Mouse (Mus musculus): Measurements from ENCODE around the gene Aifm1.
"Not testable (repeated sequence)": the region's sequence is repeated elsewhere in the genome, so short reads cannot be mapped to it uniquely, and the experiment has no call there.

GRCm38 (mm10) chrX:48436082-48436481, 77.3 kb downstream of the Aifm1 start:
- not testable (repeated sequence) for TF ChIP-seq CTCF, EP300 (IDR thresholded peaks at IDR 0.05; ENCODE audit: low read depth)

Measured in heart, postnatal 0 days (tissue).